Mouse (Mus musculus) spleen, adult 2 months (tissue): ENCODE data around the gene Pitpnc1.

Experiments used
- CTCF ChIP-seq: fragments of 200-500 bp; IDR thresholded peaks from 2 replicates; pipeline ENCODE4 v1.5.1; 2011; ENCODE audit warnings: mild to moderate bottlenecking, inconsistent platforms; ENCODE audit not compliant: insufficient read depth, insufficient read length, insufficient replicate concordance; ENCODE audit errors: extremely low read depth
- POLR2A ChIP-seq: fragments of 200-500 bp; IDR thresholded peaks from 2 replicates; pipeline ENCODE4 v1.6.1; 2011; ENCODE audit warnings: low read depth, low read length, inconsistent platforms

DNA sequence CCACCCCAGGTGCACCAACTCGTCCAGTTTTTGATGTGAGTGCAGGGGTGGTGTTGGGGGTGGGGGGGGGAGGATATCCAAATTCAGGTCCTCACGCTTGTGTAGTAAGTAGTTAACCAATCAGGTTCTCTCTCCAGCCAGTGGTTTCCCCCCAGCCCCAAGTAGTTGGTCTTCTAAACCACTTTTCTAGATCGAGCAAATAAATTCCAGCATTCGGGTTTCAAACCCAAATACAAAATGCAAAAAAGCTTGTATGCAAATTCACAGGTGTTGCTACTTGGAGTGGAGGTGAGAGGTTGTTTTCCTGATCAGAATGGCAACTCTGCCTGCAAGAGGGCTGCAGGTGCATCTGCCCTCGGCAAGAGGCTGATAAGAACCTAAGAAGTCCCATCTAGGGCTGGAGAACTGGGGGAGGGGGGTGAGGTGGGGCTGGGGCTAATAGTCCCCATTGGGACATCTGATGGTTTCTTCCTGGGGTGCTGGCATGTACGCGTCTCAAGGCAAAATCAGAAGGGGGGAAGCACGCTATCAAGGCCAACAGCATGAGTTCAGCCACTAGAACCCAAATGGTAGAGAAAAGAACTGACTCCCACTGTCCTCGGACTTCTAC, 170.9 kb downstream of the Pitpnc1 start:
- TF ChIP-seq POLR2A (no peak), CTCF (no peak)
